Mouse (Mus musculus) testis, adult 2 months (tissue): ENCODE measurements at regions not wholly inside any gene's neighbourhood (a gene's known extent, or its start where the extent isn't known, plus 50 kb on each side); places are given as distances from the start of the nearest gene placed in this dataset.

Source experiments
- CTCF ChIP-seq: fragments of 200-500 bp; IDR thresholded peaks from 2 replicates; pipeline ENCODE4 v1.5.1; 2012; ENCODE audit warnings: low read depth, mild to moderate bottlenecking, inconsistent platforms, low read length, moderate library complexity; ENCODE audit not compliant: control insufficient read depth, insufficient read depth, insufficient replicate concordance
- POLR2A ChIP-seq: fragments of 200-500 bp; IDR thresholded peaks from 2 replicates; pipeline ENCODE4 v1.6.1; 2012; ENCODE audit warnings: low read depth, mild to moderate bottlenecking, inconsistent platforms, low read length, moderate library complexity; ENCODE audit not compliant: control insufficient read depth

- TF ChIP-seq CTCF (no peak), POLR2A (no peak)
Measured at GRCm38 (mm10) chr6:13305873-13306272, 81.1 kb upstream of the Vwde start.
